Mouse (Mus musculus) MN1 (cell line): ENCODE data around the gene Cypt14.
"Not testable (repeated sequence)": the region's sequence is repeated elsewhere in the genome, so short reads cannot be mapped to it uniquely, and the experiment has no call there.

Experiments used
- DNase-seq: peaks from one replicate; pipeline ENCODE4 v3.0.0-alpha.2; 2016; ENCODE audit warnings: low spot score

The Cypt14 gene

GRCm38 (mm10) chrX:39863504-39863903 is at the start of gene Cypt14:
Gene Cypt14 (minus strand): TSS chrX:39863604.
- DNase-seq: not testable (repeated sequence)
